30 mouse cellular contexts compared by ENCODE assay signal in genomic region chr11:81322466-81322865, GRCm38 (mm10).
A peak's percentile ranks its signal among the peaks of the same experiment; 100 is the strongest.
DNase-seq lines count a peak whose midpoint lies in the region; ATAC-seq and TF ChIP-seq lines count a peak whose summit lies in the region.
"Had no signal": no experiment of that assay in that cellular context is flagged by ENCODE, and none has a peak within 500 bp of the region (broad histone marks: within the 10 kb centered on the region; RNA-seq: fewer than 3 reads in every experiment).

No protein-coding gene starts in this region.

- no peak for TF ChIP-seq CTCF in left cerebral cortex, adult 2 months (IDR thresholded peaks at IDR 0.05)
- no peak for TF ChIP-seq CTCF in C2C12 (IDR thresholded peaks at IDR 0.05; ENCODE audit: control insufficient read depth, insufficient read depth, insufficient read length)

- H3K4me1 ChIP-seq in hindbrain, embryonic 16.5 days (ENCODE audit: control insufficient read depth, insufficient read depth, low read depth, low read length) = no peaks in the 10 kb centered on the region
- H3K4me1 ChIP-seq: embryonic facial prominence, embryonic 13.5 days; hindbrain, embryonic 13.5 days; kidney, embryonic 15.5 days; liver, embryonic 15.5 days; neural tube, embryonic 12.5 days had no signal

- DNase-seq in adrenal gland, postnatal 14 days = peak; percentile 5
- DNase-seq in adrenal gland, adult 2 months = no peak
- no peak for DNase-seq in left cerebral cortex, adult 2 months (ENCODE audit: extremely low spot score in 1 of 2, low spot score in 2 of 2)
- DNase-seq in left cerebral cortex, adult 11 months (ENCODE audit: low spot score) = no peak
- peak; percentile 1 to 30 for DNase-seq in adrenal gland, postnatal 36 days
- no peak for DNase-seq in thymus, adult 18-20 months
- DNase-seq: cerebellum, adult 18-20 months; cerebellum, postnatal 10 days; gastrocnemius, adult 2 months; gastrocnemius, postnatal 36 days; heart, adult 18-20 months; heart, postnatal 4 days; kidney, adult 11 months; kidney, postnatal 25 days; lung, embryonic 14.5 days; lung, postnatal 14 days had no signal

- H3K79me3 ChIP-seq in C2C12 (ENCODE audit: low read depth) = no peaks in the 10 kb centered on the region

- no peaks in the 10 kb centered on the region for H3K9me3 ChIP-seq in hindbrain, embryonic 16.5 days (ENCODE audit: control insufficient read depth, low read length)
- H3K9me3 ChIP-seq: embryonic facial prominence, embryonic 13.5 days; forebrain, embryonic 10.5 days; hindbrain, embryonic 13.5 days; kidney, embryonic 15.5 days; limb, embryonic 12.5 days; liver, embryonic 15.5 days; midbrain, embryonic 10.5 days; neural tube, embryonic 12.5 days had no signal

- intact Hi-C loops in left cerebral cortex, adult 2 months (cut with DNase I) = no loop called here

- ATAC-seq in hindbrain, embryonic 16.5 days = no peak
- ATAC-seq: activated CD4-positive, CD25-positive, alpha-beta regulatory T cell, adult 4 months; forebrain, embryonic 16.5 days; midbrain, embryonic 16.5 days had no signal

- H3K27ac ChIP-seq in left cerebral cortex, adult 2 months = peak overlapping the region; percentile 55; the same call in 1 of the 2 replicates
- H3K27ac ChIP-seq in hindbrain, embryonic 16.5 days (ENCODE audit: low read depth, low read length) = no peak overlapping the region
- H3K27ac ChIP-seq: embryonic facial prominence, embryonic 13.5 days; forebrain, embryonic 10.5 days; gastrocnemius, adult 2 months; hindbrain, embryonic 13.5 days; kidney, embryonic 15.5 days; limb, embryonic 12.5 days; liver, embryonic 15.5 days; midbrain, embryonic 10.5 days; neural tube, embryonic 12.5 days had no signal

- WGBS in hindbrain, embryonic 16.5 days = 91% methylated on average over 8 of the region's 8 CpGs

- H3K4me3 ChIP-seq in left cerebral cortex, adult 2 months = no peak overlapping the region
- H3K4me3 ChIP-seq in C2C12 (ENCODE audit: insufficient read depth, poor library complexity, severe bottlenecking) = no peak overlapping the region
- no peak overlapping the region for H3K4me3 ChIP-seq in hindbrain, embryonic 16.5 days (ENCODE audit: low read length)
- H3K4me3 ChIP-seq: embryonic facial prominence, embryonic 13.5 days; forebrain, embryonic 10.5 days; gastrocnemius, adult 2 months; hindbrain, embryonic 13.5 days; kidney, embryonic 15.5 days; limb, embryonic 12.5 days; liver, embryonic 15.5 days; midbrain, embryonic 10.5 days; neural tube, embryonic 12.5 days had no signal

- H3K27me3 ChIP-seq in C2C12 (ENCODE audit: control insufficient read depth, insufficient read depth, insufficient read length) = no peaks in the 10 kb centered on the region
- H3K27me3 ChIP-seq in hindbrain, embryonic 16.5 days (replicated peaks; ENCODE audit: control insufficient read depth, insufficient read depth, low read length) = no peaks in the 10 kb centered on the region
- H3K27me3 ChIP-seq: embryonic facial prominence, embryonic 13.5 days; hindbrain, embryonic 13.5 days; kidney, embryonic 15.5 days; limb, embryonic 12.5 days; liver, embryonic 15.5 days; neural tube, embryonic 12.5 days had no signal

- H3K79me2 ChIP-seq in C2C12 (ENCODE audit: control insufficient read depth, insufficient read depth) = no peaks in the 10 kb centered on the region

- H3K4me2 ChIP-seq in hindbrain, embryonic 16.5 days (ENCODE audit: low read length) = no peak overlapping the region
- H3K4me2 ChIP-seq: embryonic facial prominence, embryonic 13.5 days; heart, embryonic 11.5 days; hindbrain, embryonic 13.5 days; kidney, embryonic 15.5 days; limb, embryonic 12.5 days; liver, embryonic 15.5 days; lung, embryonic 14.5 days; neural tube, embryonic 12.5 days had no signal

- no peak overlapping the region for H3K9ac ChIP-seq in hindbrain, embryonic 16.5 days (ENCODE audit: low read depth, low read length)
- H3K9ac ChIP-seq: embryonic facial prominence, embryonic 13.5 days; hindbrain, embryonic 13.5 days; kidney, embryonic 15.5 days; limb, embryonic 12.5 days; liver, embryonic 15.5 days; lung, embryonic 14.5 days; neural tube, embryonic 12.5 days had no signal

- no peaks in the 10 kb centered on the region for H3K36me3 ChIP-seq in C2C12 (ENCODE audit: control insufficient read depth, insufficient read depth)
- H3K36me3 ChIP-seq in hindbrain, embryonic 16.5 days (ENCODE audit: control insufficient read depth, insufficient read depth, low read length) = no peaks in the 10 kb centered on the region
- H3K36me3 ChIP-seq: embryonic facial prominence, embryonic 13.5 days; forebrain, embryonic 10.5 days; hindbrain, embryonic 13.5 days; kidney, embryonic 15.5 days; limb, embryonic 12.5 days; liver, embryonic 15.5 days; midbrain, embryonic 10.5 days; neural tube, embryonic 12.5 days had no signal

- no peak overlapping the region for H3ac ChIP-seq in C2C12 (ENCODE audit: control insufficient read depth, insufficient read length, low read depth)

TF ChIP-seq in C2C12, 6 proteins besides CTCF, POLR2A, EP300 and RAD21:
- TF ChIP-seq CEBPB (IDR thresholded peaks at IDR 0.05; ENCODE audit: low read depth) (no peak), MYOD1 (IDR thresholded peaks at IDR 0.05; ENCODE audit: control insufficient read depth, insufficient read length, low read depth) (no peak), MAX (IDR thresholded peaks at IDR 0.05) (no peak), MYOG (IDR thresholded peaks at IDR 0.05; ENCODE audit: control insufficient read depth, extremely low read depth, insufficient read length) (no peak), FOSL1 (IDR thresholded peaks at IDR 0.05; ENCODE audit: insufficient read depth, low read length, poor library complexity, severe bottlenecking) (no peak), USF1 (IDR thresholded peaks at IDR 0.05; ENCODE audit: low read depth) (peak; percentile 55)

Comparison
In these comparisons a context has a peak if more than half of its experiments do, and no peak if none do; other contexts are left out.
1. DNase-seq: peak in adrenal gland, postnatal 14 days (single experiment) and adrenal gland, postnatal 36 days (2 of 2); none in adrenal gland, adult 2 months (single experiment), left cerebral cortex, adult 2 months (0 of 2), left cerebral cortex, adult 11 months (single experiment) and thymus, adult 18-20 months (0 of 2).